Mouse (Mus musculus) C2C12 (cell line): ENCODE results near the gene Gpc6.

Source experiments
- CTCF ChIP-seq: IDR thresholded peaks from one replicate; pipeline ENCODE4 v1.5.1; 2011; ENCODE audit not compliant: control insufficient read depth, insufficient read depth, insufficient read length
- FOSL1 ChIP-seq: IDR thresholded peaks from one replicate; pipeline ENCODE4 v1.8.0; 2011; ENCODE audit warnings: mild to moderate bottlenecking, low read length; ENCODE audit not compliant: poor library complexity, insufficient read depth, severe bottlenecking
- MAX ChIP-seq: IDR thresholded peaks from one replicate; pipeline ENCODE4 v1.6.1; 2011; ENCODE audit warnings: mild to moderate bottlenecking, control low read depth
- MYOD1 ChIP-seq: IDR thresholded peaks from one replicate; pipeline ENCODE4 v1.6.1; 2011; ENCODE audit warnings: low read depth; ENCODE audit not compliant: control insufficient read depth, insufficient read length
- USF1 ChIP-seq: IDR thresholded peaks from one replicate; pipeline ENCODE4 v1.6.1; 2011; ENCODE audit warnings: low read depth, mild to moderate bottlenecking, control low read depth, moderate library complexity

DNA sequence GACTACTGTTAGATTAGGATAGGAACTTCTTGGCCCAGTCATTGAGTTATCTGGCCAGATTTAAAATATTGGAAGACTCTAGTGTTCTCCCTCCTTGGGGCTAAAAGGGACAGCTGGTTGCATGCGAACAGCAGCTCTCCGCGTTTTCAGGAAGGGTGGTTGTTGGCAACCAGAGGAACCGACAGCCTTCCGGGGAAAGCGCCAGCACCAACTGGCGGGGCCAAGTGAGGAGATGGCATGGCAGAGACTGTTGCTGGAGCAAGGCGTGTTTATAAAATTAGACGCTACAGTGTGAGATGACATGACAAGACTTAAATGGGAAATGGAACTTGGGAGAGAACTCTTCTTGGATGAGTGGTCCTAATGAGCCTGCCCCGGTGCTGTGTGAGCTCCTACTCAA is 1056.4 kb downstream of the Gpc6 start:
- TF ChIP-seq CTCF (no peak), USF1 (no peak), MAX (no peak), MYOD1 (no peak), FOSL1 (no peak)
